Mouse (Mus musculus) hindbrain, embryonic 11.5 days (tissue): ENCODE data around the gene Amfr. TPM values are rescaled to one million over a fixed set of nuclear protein-coding genes. Genes with fewer than 3 reads are reported as not detected.
A peak's percentile ranks its signal among the peaks of the same experiment; 100 is the strongest.
"Not testable (repeated sequence)": the region's sequence is repeated elsewhere in the genome, so short reads cannot be mapped to it uniquely, and the experiment has no call there.

Experiments
- ATAC-seq: fragments of 200-750 bp; cut with Nextera tagmentation; 2 replicates; pipeline ENCODE4 v1.8.0; 2017; ENCODE audit warnings: mild to moderate bottlenecking, moderate TSS enrichment, moderate library complexity; ENCODE audit not compliant: low FRiP score
- DNase-seq: peaks from one replicate; pipeline ENCODE4 v3.0.0-alpha.2; 2015; ENCODE audit warnings: low spot score
- H3K27ac ChIP-seq: fragments of 300-500 bp; sonication (generic); 2 replicates; pipeline ENCODE4 v1.5.1; 2014; ENCODE audit warnings: mild to moderate bottlenecking, low read depth, low read length
- H3K27me3 ChIP-seq: fragments of 300-500 bp; sonication (generic); 2 replicates; pipeline ENCODE4 v1.6.1; 2014; ENCODE audit warnings: mild to moderate bottlenecking, low read length, moderate library complexity, mixed read lengths; ENCODE audit not compliant: control insufficient read depth, insufficient read depth
- H3K36me3 ChIP-seq: fragments of 300-500 bp; sonication (generic); 2 replicates; pipeline ENCODE4 v1.6.1; 2014; ENCODE audit warnings: mild to moderate bottlenecking, low read length, moderate library complexity, mixed read lengths; ENCODE audit not compliant: control insufficient read depth, insufficient read depth
- H3K4me1 ChIP-seq: fragments of 300-500 bp; sonication (generic); replicated peaks from 2 replicates; pipeline ENCODE4 v1.6.1; 2014; ENCODE audit warnings: low read length, mixed read lengths; ENCODE audit not compliant: control insufficient read depth, insufficient read depth
- H3K4me2 ChIP-seq: fragments of 300-500 bp; sonication (generic); replicated peaks from 2 replicates; pipeline ENCODE4 v1.6.1; 2014; ENCODE audit warnings: mild to moderate bottlenecking, low read depth, low read length
- H3K4me3 ChIP-seq: fragments of 300-500 bp; sonication (generic); 2 replicates; pipeline ENCODE4 v1.5.1; 2014; ENCODE audit warnings: low read depth, low read length
- H3K9ac ChIP-seq: fragments of 300-500 bp; sonication (generic); 2 replicates; pipeline ENCODE4 v1.6.1; 2014; ENCODE audit warnings: low read depth, low read length
- H3K9me3 ChIP-seq: fragments of 300-500 bp; sonication (generic); 2 replicates; pipeline ENCODE4 v1.6.1; 2016; ENCODE audit warnings: low read length; ENCODE audit not compliant: control insufficient read depth
- WGBS: fragments of 180-500 bp; shearing (Covaris S2); extraction: QIAGEN DNeasy Blood & Tissue Kit; methylation state at CpG from one replicate; pipeline ENCODE4 v1.1.7; 2014; 5-methylcytosine and 5-hydroxymethylcytosine counted together
- polyA plus RNA-seq: library from polyadenylated mRNA; unstranded; fragments of >200 nt; fragmentation: Nextera tagmentation; extraction: Ambion mirVana; gene quantifications from 2 replicates; pipeline ENCODE4 v1.2.1, GENCODE M21; 2014

Gene Amfr
- 49.3 and 58.1 TPM in 2 replicates for polyA plus RNA-seq

DNA sequence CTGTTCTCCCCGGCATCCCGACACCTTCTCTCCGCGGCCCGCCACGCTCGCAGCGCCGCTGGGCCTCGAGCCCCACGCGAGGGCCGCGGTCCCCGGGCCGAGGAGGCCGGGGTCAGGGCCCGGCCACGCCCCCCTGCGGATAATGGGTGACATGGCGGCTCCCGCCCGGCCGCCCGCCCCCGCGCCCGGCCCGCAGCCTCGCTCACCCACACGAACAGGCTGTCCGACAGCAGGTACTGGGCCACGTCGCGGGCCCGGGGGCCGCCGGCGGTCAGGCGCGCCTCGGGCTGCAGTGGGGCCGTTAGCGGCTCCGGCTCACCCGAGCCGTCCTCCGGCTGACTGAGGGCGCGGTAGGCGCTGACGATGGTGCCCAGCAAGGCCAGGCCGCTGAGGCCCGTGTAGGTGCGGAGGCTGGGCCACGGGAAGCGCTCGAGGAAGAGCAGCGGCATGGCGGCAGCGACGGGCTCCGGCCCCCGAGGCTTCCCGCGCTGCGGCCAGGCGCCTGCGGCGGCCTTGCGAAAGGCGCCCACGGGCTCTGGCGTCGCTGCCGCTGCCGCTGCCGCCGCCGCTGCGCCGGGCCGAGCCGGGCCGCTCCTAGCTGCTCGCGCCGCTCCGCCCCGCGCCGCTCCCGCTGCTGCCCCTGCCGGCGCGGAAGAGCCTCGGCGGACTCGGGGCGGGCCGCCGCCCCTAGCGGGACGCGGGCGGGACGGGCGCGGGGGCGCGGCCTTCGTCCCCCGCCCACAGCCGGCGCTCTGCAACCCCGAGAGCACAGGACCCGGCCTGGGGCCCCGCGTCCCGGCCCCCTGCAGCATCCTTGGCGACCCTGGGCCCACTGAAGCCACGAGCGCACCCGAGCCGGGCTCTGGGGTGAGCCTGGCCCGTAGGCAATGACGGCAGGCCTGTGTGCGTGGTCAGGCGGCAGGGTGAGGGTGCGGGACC, at the start of gene Amfr:
TSS of gene Amfr (minus strand) at position 830 of the 939 bp plus-strand sequence.
- under 1% methylated on average over 99 of the region's 130 CpGs for WGBS
- Histone ChIP-seq H3K9ac (peak within 1 kb of the TSS; percentile 98), H3K4me3 (peak within 1 kb of the TSS; percentile 87), H3K4me1 (0 out of 2 replicates have a peak, but pooled peaks cover 3% of the 10 kb centered on the region), H3K27ac (peak within 1 kb of the TSS; percentile 94), H3K27me3 (no peaks in the 10 kb centered on the region), H3K36me3 (no peaks in the 10 kb centered on the region), H3K4me2 (peak within 1 kb of the TSS; percentile 89), H3K9me3 (no peaks in the 10 kb centered on the region)
- peak; percentile 94 for ATAC-seq
- peak; percentile 85 for DNase-seq

GRCm38 (mm10) chr8:94057157-94057854, 44.7 kb upstream of the Amfr start:
- H3K36me3 ChIP-seq: no peaks in the 10 kb centered on the region; the same call in 1 of the 2 replicates
- H3K9me3 ChIP-seq: no peaks in the 10 kb centered on the region
- H3K4me1 ChIP-seq: no peaks in the 10 kb centered on the region
- H3K4me3 ChIP-seq: no peak overlapping the region
- H3K4me2 ChIP-seq: no peak overlapping the region
- DNase-seq: peak; percentile 71
- 64% methylated on average over 6 of the region's 6 CpGs for WGBS
- H3K9ac ChIP-seq: no peak overlapping the region
- no peaks in the 10 kb centered on the region for H3K27me3 ChIP-seq
- no peak overlapping the region for H3K27ac ChIP-seq
- ATAC-seq: no peak

DNA sequence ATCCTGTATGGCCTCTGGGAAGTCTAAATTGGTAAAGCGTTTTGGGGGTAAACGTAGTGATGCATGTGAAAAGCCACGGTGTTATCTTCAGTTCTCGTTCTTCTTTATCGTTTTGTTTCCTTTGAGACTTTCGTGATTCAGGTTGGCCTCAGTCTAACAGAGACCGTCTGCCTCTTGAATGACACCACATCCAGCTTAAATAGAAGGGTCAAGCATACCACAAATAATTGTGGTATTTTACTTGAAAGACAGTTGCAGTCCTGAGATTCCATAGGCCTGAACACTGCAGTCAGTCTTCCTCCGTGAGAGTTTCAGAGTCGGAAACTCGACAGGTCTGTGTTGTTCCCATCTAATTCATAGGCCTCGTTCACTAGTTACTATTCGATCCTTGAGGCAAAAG, 40.1 kb upstream of the Amfr start:
- 90% methylated on average over 12 of the region's 12 CpGs for WGBS
- Histone ChIP-seq H3K36me3 (no peaks in the 10 kb centered on the region), H3K9me3 (no peaks in the 10 kb centered on the region), H3K4me2 (no peak overlapping the region), H3K27me3 (no peaks in the 10 kb centered on the region), H3K4me3 (no peak overlapping the region), H3K4me1 (no peaks in the 10 kb centered on the region), H3K27ac (no peak overlapping the region), H3K9ac (no peak overlapping the region)
- no peak for ATAC-seq
- no peak for DNase-seq

DNA sequence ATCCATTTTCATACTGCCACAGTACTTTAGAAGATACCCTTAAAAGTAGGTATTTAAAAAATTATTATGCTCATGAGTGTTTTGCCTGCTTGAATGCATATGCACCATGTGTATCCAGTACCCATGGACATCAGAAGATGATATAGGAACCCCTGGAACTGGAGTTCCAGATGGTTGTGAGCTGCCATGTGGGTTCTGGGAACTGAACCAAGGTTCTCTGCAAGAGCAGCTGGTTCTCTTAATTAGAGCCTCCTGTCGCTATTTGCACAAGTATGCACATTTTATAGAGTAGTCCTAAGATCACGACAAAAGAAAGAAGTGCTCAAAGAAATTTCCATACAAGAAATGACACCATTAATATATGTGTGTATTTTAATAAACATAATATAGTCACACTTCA, 35.2 kb upstream of the Amfr start:
- Histone ChIP-seq H3K4me3 (no peak overlapping the region), H3K4me1 (no peaks in the 10 kb centered on the region), H3K4me2 (no peak overlapping the region), H3K36me3 (no peaks in the 10 kb centered on the region), H3K9me3 (no peaks in the 10 kb centered on the region), H3K27me3 (no peaks in the 10 kb centered on the region), H3K27ac (no peak overlapping the region), H3K9ac (no peak overlapping the region)
- DNase-seq (no peak), ATAC-seq (no peak)
- WGBS: 93% methylated on average over 2 of the region's 2 CpGs

- DNase-seq (peak; percentile 40), ATAC-seq (no peak)
- Histone ChIP-seq H3K27me3 (no peaks in the 10 kb centered on the region), H3K4me1 (peaks cover 6% of the 10 kb centered on the region), H3K9me3 (no peaks in the 10 kb centered on the region), H3K36me3 (no peaks in the 10 kb centered on the region), H3K4me2 (peak overlapping the region; percentile 74), H3K27ac (no peak overlapping the region), H3K4me3 (peak overlapping the region; percentile 81), H3K9ac (peak overlapping the region; percentile 76)
- 13% methylated on average over 15 of the region's 15 CpGs for WGBS
Observed at GRCm38 (mm10) chr8:94037806-94038205, 25.2 kb upstream of the Amfr start.

DNA sequence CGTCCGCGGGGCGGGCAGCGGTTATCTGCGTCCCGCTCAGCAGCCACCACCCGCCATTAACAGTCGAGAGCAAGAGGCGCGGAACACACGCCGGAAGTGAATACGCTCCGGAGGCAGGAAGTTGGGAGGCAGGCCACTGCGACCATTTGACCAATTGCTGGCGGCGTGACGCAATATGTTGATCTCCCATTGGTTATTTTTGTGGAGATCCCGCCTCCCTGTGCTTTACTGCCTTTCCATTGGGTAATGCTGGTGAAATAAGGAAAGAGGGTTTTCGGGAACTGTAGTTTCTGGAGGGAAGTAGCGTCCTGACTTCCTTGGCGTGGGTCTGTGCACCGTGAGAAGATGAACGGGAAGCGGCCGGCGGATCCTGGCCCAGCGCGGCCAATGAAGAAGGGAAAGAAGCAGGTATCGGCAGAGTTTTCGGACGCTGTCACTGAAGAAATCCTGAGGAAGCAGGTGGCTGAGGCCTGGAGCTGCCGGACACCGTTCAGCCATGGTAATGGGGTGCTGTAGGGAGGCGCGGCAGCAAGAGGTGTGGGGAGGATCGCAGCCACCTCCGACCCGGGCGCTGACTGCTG, 24.4 kb upstream of the Amfr start, which contains the start of the genes Nudt21 and Ogfod1:
TSS of gene Nudt21 (minus strand) at position 88 of the 581 bp plus-strand sequence.
TSS of gene Ogfod1 (plus strand) at position 255 of the 581 bp plus-strand sequence.
- peak within 1 kb of the TSS; percentile 36; the same call in 1 of the 2 replicates for H3K27ac ChIP-seq
- H3K4me2 ChIP-seq: peak within 1 kb of the TSS; percentile 81
- ATAC-seq (peak; percentile 99), DNase-seq (peak; percentile 98)
- peak within 1 kb of the TSS; percentile 76 for H3K9ac ChIP-seq
- no peaks in the 10 kb centered on the region for H3K36me3 ChIP-seq
- H3K27me3 ChIP-seq: no peaks in the 10 kb centered on the region
- no peaks in the 10 kb centered on the region for H3K9me3 ChIP-seq
- peaks cover 6% of the 10 kb centered on the region for H3K4me1 ChIP-seq
- peak within 1 kb of the TSS; percentile 81 for H3K4me3 ChIP-seq
- under 1% methylated on average over 36 of the region's 41 CpGs for WGBS

DNA sequence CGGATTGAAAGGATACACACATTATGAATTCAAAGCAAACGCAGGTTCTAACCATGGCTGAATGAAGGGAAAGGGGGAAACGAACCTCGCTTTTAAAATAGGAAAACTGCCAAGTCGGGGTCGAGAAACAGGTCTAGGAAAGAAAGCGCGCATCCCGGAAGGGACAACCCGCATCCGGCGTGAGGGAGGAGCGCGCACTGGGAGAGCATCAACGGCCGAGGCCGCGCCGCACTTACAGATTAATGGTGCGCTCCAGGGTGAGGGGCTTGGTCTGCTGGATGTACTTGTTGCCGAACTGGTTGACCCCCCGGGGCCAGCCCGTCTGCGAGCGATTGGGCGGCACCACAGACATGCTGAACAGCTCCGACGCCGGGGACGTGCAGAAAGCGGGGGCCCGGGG, 23.9 kb upstream of the Amfr start:
- H3K4me2 ChIP-seq: peak overlapping the region; percentile 81
- H3K36me3 ChIP-seq, H3K27me3 ChIP-seq, H3K9me3 ChIP-seq, H3K4me1 ChIP-seq: not testable (repeated sequence)
- peak overlapping the region; percentile 75 for H3K9ac ChIP-seq
- H3K27ac ChIP-seq: peak overlapping the region; percentile 36; the same call in 1 of the 2 replicates
- DNase-seq (peak; percentile 79), ATAC-seq (peak; percentile 94)
- 0% methylated on average over 20 of the region's 32 CpGs for WGBS
- H3K4me3 ChIP-seq: peak overlapping the region; percentile 81

DNA sequence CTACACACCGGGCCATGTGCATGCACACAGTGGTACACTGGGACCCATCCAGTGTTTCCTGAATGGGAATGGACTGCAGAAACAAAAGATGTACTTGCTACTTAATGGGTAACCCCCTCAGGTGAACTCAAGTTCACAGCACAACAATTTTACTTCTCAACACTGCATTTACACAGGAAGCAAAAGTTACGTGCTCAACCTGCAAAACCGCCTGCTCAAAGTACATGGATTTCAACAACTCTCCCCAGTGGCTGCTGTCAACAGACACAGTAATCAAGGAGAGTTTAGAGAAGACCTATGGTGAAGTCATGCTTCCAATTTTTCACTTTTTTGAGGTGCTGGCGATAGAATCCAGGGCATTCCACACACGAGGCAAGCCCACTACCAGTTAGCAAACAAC, 22.6 kb upstream of the Amfr start:
- Histone ChIP-seq H3K4me2 (0 out of 2 replicates have a peak overlapping the region, but pooled peaks have one; percentile 13), H3K4me1 (peaks cover 6% of the 10 kb centered on the region), H3K9ac (peak overlapping the region; percentile 21; the same call in 1 of the 2 replicates), H3K36me3 (no peaks in the 10 kb centered on the region), H3K9me3 (no peaks in the 10 kb centered on the region), H3K27me3 (no peaks in the 10 kb centered on the region), H3K27ac (no peak overlapping the region), H3K4me3 (no peak overlapping the region)
- no peak for ATAC-seq
- WGBS: 69% methylated on average over 5 of the region's 5 CpGs
- DNase-seq: no peak
